Mouse (Mus musculus) heart, embryonic 16.5 days (tissue): ENCODE results near the gene Ttc23l. TPM values are rescaled to one million over a fixed set of nuclear protein-coding genes. Genes with fewer than 3 reads are reported as not detected.

Source experiments
- ATAC-seq: fragments of 200-750 bp; cut with Nextera tagmentation; replicated peaks from 2 replicates; pipeline ENCODE4 v1.8.0; 2017; ENCODE audit warnings: moderate number of reproducible peaks; ENCODE audit not compliant: insufficient read depth, low FRiP score; ENCODE audit errors: extremely low read depth
- H3K27ac ChIP-seq: fragments of 300-500 bp; sonication (generic); 2 replicates; pipeline ENCODE4 v1.5.1; 2014; ENCODE audit warnings: mild to moderate bottlenecking, low read length, control low read depth, moderate library complexity
- H3K27me3 ChIP-seq: fragments of 300-500 bp; sonication (generic); 2 replicates; pipeline ENCODE4 v1.6.1; 2014; ENCODE audit warnings: low read length, mixed read lengths; ENCODE audit not compliant: control insufficient read depth, insufficient read depth
- H3K36me3 ChIP-seq: fragments of 300-500 bp; sonication (generic); 2 replicates; pipeline ENCODE4 v1.6.1; 2014; ENCODE audit not compliant: control insufficient read depth, insufficient read depth
- H3K4me1 ChIP-seq: fragments of 300-500 bp; sonication (generic); 2 replicates; pipeline ENCODE4 v1.6.1; 2014; ENCODE audit warnings: low read length, mixed read lengths; ENCODE audit not compliant: control insufficient read depth, insufficient read depth
- H3K4me2 ChIP-seq: fragments of 300-500 bp; sonication (generic); 2 replicates; pipeline ENCODE4 v1.6.1; 2014; ENCODE audit warnings: low read depth, mild to moderate bottlenecking, control low read depth, low read length
- H3K4me3 ChIP-seq: fragments of 300-500 bp; sonication (generic); 2 replicates; pipeline ENCODE4 v1.5.1; 2014; ENCODE audit warnings: mild to moderate bottlenecking, control low read depth, low read length
- H3K9ac ChIP-seq: fragments of 300-500 bp; sonication (generic); 2 replicates; pipeline ENCODE4 v1.6.1; 2014; ENCODE audit warnings: low read length, control low read depth
- H3K9me3 ChIP-seq: fragments of 300-500 bp; sonication (generic); replicated peaks from 2 replicates; pipeline ENCODE4 v1.6.1; 2016; ENCODE audit warnings: low read length; ENCODE audit not compliant: control insufficient read depth
- WGBS: fragments of 180-500 bp; shearing (Covaris S2); extraction: QIAGEN DNeasy Blood & Tissue Kit; methylation state at CpG from one replicate; pipeline ENCODE4 v1.1.7; 2014; 5-methylcytosine and 5-hydroxymethylcytosine counted together
- polyA plus RNA-seq: library from polyadenylated mRNA; unstranded; fragments of >200 nt; fragmentation: Nextera tagmentation; extraction: Ambion mirVana; gene quantifications from 2 replicates; pipeline ENCODE4 v1.2.1, GENCODE M21; 2015

Gene Ttc23l
- polyA plus RNA-seq, 1 experiment from 2014 or later, result not detected

- Histone ChIP-seq H3K9ac (no peak overlapping the region), H3K27me3 (no peaks in the 10 kb centered on the region), H3K4me1 (no peaks in the 10 kb centered on the region), H3K4me2 (no peak overlapping the region), H3K27ac (no peak overlapping the region), H3K4me3 (no peak overlapping the region), H3K9me3 (no peaks in the 10 kb centered on the region), H3K36me3 (no peaks in the 10 kb centered on the region)
- WGBS, result 76% methylated on average over 10 of the region's 10 CpGs
- ATAC-seq, result no peak
Observed at GRCm38 (mm10) chr15:10584359-10585187, 26.1 kb upstream of the Ttc23l start.

- Histone ChIP-seq H3K4me1 (0 out of 2 replicates have a peak, but pooled peaks cover 6% of the 10 kb centered on the region), H3K27me3 (no peaks in the 10 kb centered on the region), H3K27ac (no peak overlapping the region), H3K9me3 (no peaks in the 10 kb centered on the region), H3K4me2 (no peak overlapping the region), H3K9ac (no peak overlapping the region), H3K36me3 (no peaks in the 10 kb centered on the region), H3K4me3 (no peak overlapping the region)
- ATAC-seq, result peak; percentile 70; the same call in 1 of the 2 replicates
- WGBS, result 48% methylated on average over 8 of the region's 8 CpGs
Observed at GRCm38 (mm10) chr15:10583408-10583807, 24.9 kb upstream of the Ttc23l start.

- no peaks in the 10 kb centered on the region for H3K27me3 ChIP-seq
- ATAC-seq, result 0 out of 2 replicates have a peak, but pooled peaks have one; percentile 6
- WGBS, result 79% methylated on average over 3 of the region's 3 CpGs
Observed at GRCm38 (mm10) chr15:10579159-10579558, 20.7 kb upstream of the Ttc23l start.

GRCm38 (mm10) chr15:10566486-10566885, 8.0 kb upstream of the Ttc23l start:
- H3K27ac ChIP-seq, result no peak overlapping the region
- H3K9me3 ChIP-seq, result no peaks in the 10 kb centered on the region
- H3K4me1 ChIP-seq, result no peaks in the 10 kb centered on the region
- ATAC-seq, result no peak
- no peak overlapping the region for H3K4me3 ChIP-seq
- H3K4me2 ChIP-seq, result no peak overlapping the region
- no peak overlapping the region for H3K9ac ChIP-seq
- H3K27me3 ChIP-seq, result no peaks in the 10 kb centered on the region
- WGBS, result 70% methylated on average over 7 of the region's 7 CpGs
- H3K36me3 ChIP-seq, result peaks cover 8% of the 10 kb centered on the region

More at GRCm38 (mm10) chr15:10579159-10579558, 20.7 kb upstream of the Ttc23l start:
- Histone ChIP-seq H3K36me3 (no peaks in the 10 kb centered on the region), H3K4me3 (no peak overlapping the region), H3K27ac (no peak overlapping the region; the same call in 1 of the 2 replicates), H3K4me1 (0 out of 2 replicates have a peak, but pooled peaks cover 6% of the 10 kb centered on the region), H3K9ac (no peak overlapping the region), H3K9me3 (no peaks in the 10 kb centered on the region), H3K4me2 (peak overlapping the region; percentile 42)

- no peaks in the 10 kb centered on the region for H3K9me3 ChIP-seq
- no peak overlapping the region for H3K4me3 ChIP-seq
- H3K4me1 ChIP-seq, result no peaks in the 10 kb centered on the region
- H3K36me3 ChIP-seq, result peaks cover 5% of the 10 kb centered on the region
- H3K4me2 ChIP-seq, result no peak overlapping the region
- no peak overlapping the region for H3K27ac ChIP-seq
- H3K27me3 ChIP-seq, result no peaks in the 10 kb centered on the region
- WGBS, result 41% methylated on average over 1 of the region's 1 CpGs
- ATAC-seq, result no peak
- no peak overlapping the region for H3K9ac ChIP-seq
Observed at GRCm38 (mm10) chr15:10564201-10564600, 5.7 kb upstream of the Ttc23l start.

GRCm38 (mm10) chr15:10562281-10562680, 3.8 kb upstream of the Ttc23l start:
- Histone ChIP-seq H3K4me2 (no peak overlapping the region), H3K27me3 (no peaks in the 10 kb centered on the region), H3K36me3 (no peaks in the 10 kb centered on the region), H3K9me3 (no peaks in the 10 kb centered on the region), H3K9ac (no peak overlapping the region), H3K4me3 (no peak overlapping the region), H3K4me1 (no peaks in the 10 kb centered on the region), H3K27ac (no peak overlapping the region)
- ATAC-seq, result no peak

- Histone ChIP-seq H3K27ac (no peak overlapping the region), H3K27me3 (no peaks in the 10 kb centered on the region), H3K4me2 (no peak overlapping the region), H3K9me3 (no peaks in the 10 kb centered on the region), H3K4me1 (no peaks in the 10 kb centered on the region), H3K36me3 (no peaks in the 10 kb centered on the region), H3K4me3 (no peak overlapping the region), H3K9ac (no peak overlapping the region)
- 83% methylated on average over 7 of the region's 7 CpGs for WGBS
- no peak for ATAC-seq
Observed at GRCm38 (mm10) chr15:10560005-10560404, 1.5 kb upstream of the Ttc23l start.

- Histone ChIP-seq H3K4me3 (no peak overlapping the region), H3K9me3 (no peaks in the 10 kb centered on the region), H3K4me2 (no peak overlapping the region), H3K9ac (no peak overlapping the region), H3K4me1 (no peaks in the 10 kb centered on the region), H3K27me3 (no peaks in the 10 kb centered on the region), H3K36me3 (no peaks in the 10 kb centered on the region), H3K27ac (no peak overlapping the region)
- no peak for ATAC-seq
Observed at GRCm38 (mm10) chr15:10554336-10554735, 4.1 kb downstream of the Ttc23l start.

- ATAC-seq, result no peak
- Histone ChIP-seq H3K36me3 (no peaks in the 10 kb centered on the region), H3K4me1 (no peaks in the 10 kb centered on the region), H3K27ac (no peak overlapping the region), H3K9ac (no peak overlapping the region), H3K27me3 (no peaks in the 10 kb centered on the region), H3K4me3 (no peak overlapping the region), H3K9me3 (no peaks in the 10 kb centered on the region), H3K4me2 (no peak overlapping the region)
- 75% methylated on average over 16 of the region's 16 CpGs for whole genome bisulfite sequencing
Observed at GRCm38 (mm10) chr15:10540271-10541088, 18.0 kb downstream of the Ttc23l start.
